Mouse (Mus musculus): ENCODE measurements around the gene Cog3.

The Cog3 gene

DNA sequence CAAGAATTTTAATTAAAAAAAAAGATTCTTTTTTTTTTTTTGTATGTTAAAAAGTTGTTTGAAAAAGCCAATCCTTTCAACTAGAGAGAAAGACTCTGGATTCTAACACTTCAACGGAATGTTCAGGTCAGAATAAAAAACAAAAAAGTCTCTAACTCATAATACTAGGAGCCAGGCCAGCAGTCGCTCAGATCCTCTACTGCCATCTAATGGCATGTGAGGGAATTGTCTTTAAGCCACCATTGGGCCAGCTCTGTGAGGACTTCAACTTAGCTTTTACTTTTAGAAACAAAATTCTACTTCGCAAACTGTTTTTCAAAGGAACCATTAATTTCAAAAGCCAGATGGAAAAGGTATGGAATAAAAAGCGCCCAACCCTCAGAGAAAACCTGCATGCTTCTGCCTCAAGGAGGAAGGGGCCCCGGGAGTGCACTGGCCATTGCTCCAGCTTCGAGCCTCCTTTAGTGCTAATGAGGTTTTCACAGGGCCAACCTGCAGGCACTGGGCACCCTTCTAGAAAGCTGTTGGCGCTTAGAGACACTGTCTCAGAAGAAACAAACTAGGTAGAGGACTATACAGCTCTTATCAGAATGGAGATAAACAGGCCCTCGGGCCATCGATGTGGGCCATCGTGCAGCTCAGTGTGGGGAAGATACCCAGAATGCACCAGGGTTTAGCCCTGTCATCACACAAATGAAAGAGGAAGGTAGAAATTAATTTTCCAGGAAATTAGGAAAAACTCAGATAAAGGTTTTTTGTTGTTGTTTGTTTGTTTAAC, 6.9 kb upstream of the Cog3 start:
- peak; percentile 36 for DNase-seq (ENCODE audit: low read depth, low spot score)

DNA sequence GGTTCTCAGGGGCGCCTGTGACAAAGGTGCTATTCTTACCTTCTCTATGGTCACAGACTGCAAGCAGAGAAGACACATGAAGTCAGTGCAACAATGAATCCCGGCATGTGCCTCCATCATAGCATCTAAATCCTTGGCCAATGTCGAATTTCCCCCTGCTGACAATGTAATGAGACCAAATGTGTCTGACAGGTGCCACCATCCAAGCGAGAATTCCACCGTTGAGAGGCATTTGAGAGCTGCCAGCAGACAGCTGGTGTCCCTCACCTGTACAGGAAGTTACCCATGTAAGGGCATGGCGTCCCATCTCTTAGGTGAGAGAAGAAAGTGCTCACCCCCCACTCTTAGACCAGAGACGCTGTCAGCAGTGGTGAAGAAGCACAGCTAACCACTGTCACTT, 4.1 kb upstream of the Cog3 start:
- no peak for DNase-seq (ENCODE audit: low read depth, low spot score)

GRCm38 (mm10) chr14:75757821-75758220, 3.5 kb upstream of the Cog3 start:
- no peak for DNase-seq (ENCODE audit: low read depth, low spot score)

- DNase-seq (ENCODE audit: low read depth, low spot score) = no peak
These were observed 2.7 kb upstream of the Cog3 start for GRCm38 (mm10) chr14:75756971-75757370.

GRCm38 (mm10) chr14:75753206-75753605, 1.1 kb downstream of the Cog3 start:
- DNase-seq (ENCODE audit: low read depth, low spot score) = no peak

GRCm38 (mm10) chr14:75751040-75751439, 3.3 kb downstream of the Cog3 start:
- no peak for DNase-seq (ENCODE audit: low read depth, low spot score)

- DNase-seq (ENCODE audit: low read depth, low spot score) = no peak
These were observed 5.2 kb downstream of the Cog3 start for GRCm38 (mm10) chr14:75749123-75749522.

- DNase-seq (ENCODE audit: low read depth, low spot score) = no peak
These were observed 6.4 kb downstream of the Cog3 start for GRCm38 (mm10) chr14:75747960-75748359.

DNA sequence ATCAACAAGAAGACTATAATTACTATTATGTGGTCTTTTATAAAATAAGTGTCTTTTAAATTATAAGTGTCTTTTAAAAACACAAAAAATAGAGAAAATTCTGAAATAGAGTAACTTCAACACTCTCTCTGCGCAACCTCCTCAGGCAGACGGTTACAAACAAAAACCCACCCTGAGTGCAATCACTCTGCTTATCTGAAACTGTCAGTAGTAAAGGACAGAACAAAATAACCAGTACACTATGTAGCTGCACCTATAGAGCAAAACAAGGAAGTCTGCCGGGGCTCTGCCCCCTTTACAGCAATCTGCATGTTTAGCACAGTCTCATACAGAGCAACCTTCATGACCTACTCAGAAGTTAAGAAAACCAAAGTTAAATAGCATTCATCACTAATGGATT, 12.4 kb downstream of the Cog3 start:
- no peak for DNase-seq (ENCODE audit: low read depth, low spot score)

GRCm38 (mm10) chr14:75735597-75735996, 18.7 kb downstream of the Cog3 start:
- no peak for DNase-seq (ENCODE audit: low read depth, low spot score)

- DNase-seq (ENCODE audit: low read depth, low spot score) = no peak
These were observed 21.7 kb downstream of the Cog3 start for GRCm38 (mm10) chr14:75732631-75733030.

- DNase-seq (ENCODE audit: low read depth, low spot score) = no peak
These were observed 23.0 kb downstream of the Cog3 start for GRCm38 (mm10) chr14:75731361-75731760.

DNA sequence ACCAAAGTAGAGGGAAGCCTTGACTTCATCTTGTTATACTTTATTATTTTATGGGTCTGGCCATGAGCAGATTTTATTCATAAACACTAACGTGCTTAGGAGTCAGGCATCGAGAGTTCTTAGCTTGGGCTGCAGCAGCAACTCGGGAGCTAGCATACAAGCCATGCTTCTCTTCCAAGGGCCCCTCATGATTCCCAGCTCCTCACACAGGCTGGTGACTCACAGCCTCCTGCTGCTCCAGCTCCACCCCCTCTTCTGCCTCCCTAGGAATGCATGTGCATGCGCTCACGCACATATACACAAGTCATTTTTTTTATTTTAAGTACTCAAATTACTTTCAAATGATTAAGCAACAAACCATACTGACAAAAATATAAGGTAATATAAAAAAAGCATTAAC, 26.2 kb downstream of the Cog3 start:
- no peak for DNase-seq (ENCODE audit: low read depth, low spot score)

GRCm38 (mm10) chr14:75727046-75727445, 27.3 kb downstream of the Cog3 start:
- no peak for DNase-seq (ENCODE audit: low read depth, low spot score)

DNA sequence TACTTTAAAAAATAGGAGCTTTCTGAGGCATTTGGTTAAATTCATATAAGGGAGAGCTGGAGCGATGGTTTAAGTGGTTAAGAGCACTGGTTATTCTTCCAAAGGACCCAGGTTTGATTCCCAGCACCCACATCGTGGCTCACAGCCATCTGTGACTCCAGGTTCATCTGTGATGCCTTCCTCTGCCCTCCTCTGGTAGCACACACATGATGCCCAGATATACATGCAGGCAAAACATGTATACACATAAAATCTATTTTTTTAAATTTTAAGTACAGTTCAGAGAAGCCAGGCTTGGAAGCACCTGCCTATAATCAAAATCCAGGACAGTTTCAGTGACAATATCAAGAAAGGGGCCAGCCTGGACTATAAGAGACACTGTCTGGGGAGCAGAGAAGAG, 31.5 kb downstream of the Cog3 start:
- DNase-seq (ENCODE audit: low read depth, low spot score) = no peak

DNA sequence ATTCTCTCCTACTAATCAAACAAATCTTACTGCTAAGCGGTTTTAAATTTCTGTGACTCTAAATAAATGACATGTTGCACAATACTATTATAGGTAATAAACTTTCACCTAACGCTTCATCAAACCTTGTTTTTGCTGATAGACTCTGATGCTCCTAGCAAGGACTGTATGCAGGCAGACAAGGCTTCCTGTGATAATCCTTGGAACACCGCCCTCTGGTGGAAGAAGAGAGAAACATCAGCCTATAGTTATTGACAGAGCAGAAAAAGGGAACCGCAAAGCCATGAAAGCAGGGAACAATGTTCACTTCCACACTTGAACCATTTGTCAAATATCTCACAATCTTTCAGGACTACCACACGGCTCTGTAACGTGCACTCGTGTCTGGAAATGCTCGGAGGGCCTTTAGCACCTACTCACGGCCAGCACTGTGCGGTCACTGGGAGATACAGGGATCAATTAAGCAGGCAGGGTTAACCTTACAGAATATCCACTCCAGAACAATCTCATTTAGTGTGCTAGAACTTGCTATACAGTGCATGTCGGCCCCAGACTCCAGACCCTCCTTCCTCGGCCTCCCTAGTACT, 32.2 kb downstream of the Cog3 start:
- DNase-seq (ENCODE audit: low read depth, low spot score) = peak; percentile 79

DNA sequence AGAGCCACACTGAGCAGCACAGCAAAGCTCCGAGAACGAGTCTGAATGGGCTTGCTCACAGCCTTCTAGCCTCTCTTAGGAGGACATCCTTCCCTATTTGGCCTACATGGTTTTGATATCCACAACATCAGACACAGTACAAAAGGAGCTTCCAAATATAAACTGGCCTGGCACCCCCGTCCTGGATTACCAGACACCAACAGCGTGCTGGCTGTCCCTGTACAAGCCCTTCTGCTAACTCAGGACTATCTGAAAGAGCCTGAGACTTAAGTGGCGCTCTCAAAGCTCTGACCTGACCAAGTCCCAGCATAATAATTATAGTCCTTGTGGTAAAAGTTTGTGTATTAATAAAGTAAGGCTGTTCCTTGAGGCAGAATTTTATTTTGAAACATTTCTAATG, 34.2 kb downstream of the Cog3 start:
- DNase-seq (ENCODE audit: low read depth, low spot score) = no peak

DNA sequence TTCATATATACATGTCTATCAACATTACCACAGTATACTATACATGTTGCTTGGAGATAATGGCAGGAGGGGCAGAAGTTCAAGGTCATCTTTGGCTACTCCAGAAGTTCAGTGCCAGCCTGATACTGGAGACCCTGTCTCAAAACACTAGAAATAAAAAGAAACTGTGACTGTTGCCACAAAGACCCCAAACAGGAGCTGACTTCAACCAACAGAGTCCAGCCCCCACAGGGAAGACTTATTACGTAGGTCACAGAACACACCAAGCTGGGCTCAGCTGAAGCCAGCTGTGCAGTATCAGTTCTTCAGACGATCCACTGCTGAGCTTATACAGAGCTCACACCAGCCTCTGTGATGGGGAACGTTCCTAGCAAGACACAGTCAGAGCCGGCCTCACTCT, 37.9 kb downstream of the Cog3 start:
- DNase-seq (ENCODE audit: low read depth, low spot score) = no peak

DNA sequence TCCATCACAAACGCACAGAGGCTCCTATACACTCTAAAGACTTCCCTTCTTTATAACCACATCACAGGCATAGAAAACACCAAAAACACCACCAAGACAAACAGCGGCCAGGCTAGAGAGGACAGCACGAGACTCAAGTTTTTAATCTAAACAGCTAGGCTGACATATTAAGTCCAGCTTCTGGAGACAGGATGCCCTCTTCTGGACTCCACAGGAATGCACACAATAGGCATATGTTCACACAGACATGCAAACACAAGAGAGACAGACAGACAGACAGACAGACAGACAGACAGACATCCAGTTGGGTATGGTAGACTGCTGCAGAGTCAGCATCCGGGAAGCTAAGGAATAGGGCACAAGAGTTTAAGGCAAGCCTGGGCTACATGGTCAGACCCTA, 40.7 kb downstream of the Cog3 start:
- DNase-seq (ENCODE audit: low read depth, low spot score) = no peak

GRCm38 (mm10) chr14:75712687-75713086, 41.6 kb downstream of the Cog3 start:
- no peak for DNase-seq (ENCODE audit: low read depth, low spot score)

GRCm38 (mm10) chr14:75711731-75712130, 42.6 kb downstream of the Cog3 start:
- DNase-seq (ENCODE audit: low read depth, low spot score) = no peak

DNA sequence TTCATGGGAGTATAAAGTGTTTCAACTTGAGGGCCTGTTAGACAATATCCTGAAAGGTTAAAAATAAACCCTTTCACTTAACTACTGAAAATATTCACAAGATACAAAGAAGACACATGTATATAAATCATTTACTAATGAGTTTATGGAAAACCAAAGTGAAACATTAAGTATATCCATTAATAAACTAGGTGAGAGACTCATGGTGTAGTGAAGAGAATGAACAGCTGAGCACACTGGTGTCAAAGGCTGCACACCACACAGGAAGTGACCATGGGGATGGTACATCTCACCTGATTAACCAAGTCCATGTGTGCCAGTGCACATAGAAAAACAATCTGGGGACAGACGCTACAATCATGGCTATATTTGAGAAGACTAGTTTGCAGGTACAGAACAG, 45.3 kb downstream of the Cog3 start:
- no peak for DNase-seq (ENCODE audit: low read depth, low spot score)

- DNase-seq (ENCODE audit: low read depth, low spot score) = no peak
These were observed 46.5 kb downstream of the Cog3 start for GRCm38 (mm10) chr14:75707771-75708170.

DNA sequence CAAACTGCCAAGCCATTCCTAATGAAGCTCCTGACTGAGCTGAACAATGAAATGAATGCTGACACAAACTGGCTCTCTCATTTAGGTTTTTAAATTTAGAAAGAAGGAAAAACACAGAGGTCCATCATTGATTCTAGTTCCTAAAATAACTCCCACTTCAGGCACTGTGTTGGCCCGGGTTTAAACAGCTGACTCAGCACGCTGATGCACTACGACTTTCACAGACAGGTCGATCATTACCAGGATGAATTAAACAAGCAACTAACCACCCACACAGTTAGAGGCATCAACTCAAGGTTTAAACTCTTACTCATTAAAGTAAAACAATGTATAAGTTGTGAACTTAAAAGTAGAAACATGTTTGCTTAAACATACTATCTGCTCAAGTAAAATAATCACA, 47.7 kb downstream of the Cog3 start:
- no peak for DNase-seq (ENCODE audit: low read depth, low spot score)
